In the genomic region with DNA sequence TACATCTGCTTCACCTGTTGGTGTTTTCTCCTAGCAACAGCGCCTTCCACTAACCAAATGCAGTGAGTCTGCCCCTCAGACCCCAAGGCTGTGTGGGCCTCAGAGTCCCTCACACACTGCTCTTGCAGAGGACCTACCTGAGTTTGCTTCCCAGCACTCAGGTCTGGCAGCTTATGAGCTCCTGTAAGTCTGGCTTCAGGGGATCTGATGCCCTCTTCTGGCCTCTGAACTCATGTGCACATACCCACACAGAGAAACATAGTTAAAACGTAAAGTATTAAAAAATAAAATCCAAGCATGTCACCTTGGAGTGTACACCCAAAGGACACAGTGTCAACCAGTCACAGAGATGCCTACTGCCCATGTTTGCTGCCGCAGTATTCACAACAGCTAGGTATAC, we compare ENCODE assay signal across 21 mouse cellular contexts.
DNase-seq lines count a peak whose midpoint lies in the region; ATAC-seq and TF ChIP-seq lines count a peak whose summit lies in the region.
"Had no signal": no experiment of that assay in that cellular context is flagged by ENCODE, and none has a peak within 500 bp of the region (broad histone marks: within the 10 kb centered on the region; RNA-seq: fewer than 3 reads in every experiment).

No protein-coding gene starts in this region.

- no peaks in the 10 kb centered on the region for H3K9me3 ChIP-seq in intestine, postnatal 0 days (ENCODE audit: control insufficient read depth)
- H3K9me3 ChIP-seq in intestine, embryonic 16.5 days (ENCODE audit: control insufficient read depth, low read length), result no peaks in the 10 kb centered on the region
- no peaks in the 10 kb centered on the region for H3K9me3 ChIP-seq in midbrain, embryonic 14.5 days (ENCODE audit: control insufficient read depth, low read length)
- H3K9me3 ChIP-seq in midbrain, embryonic 10.5 days (replicated peaks), result no peaks in the 10 kb centered on the region
- H3K9me3 ChIP-seq in stomach, postnatal 0 days (ENCODE audit: control insufficient read depth, low read length), result no peaks in the 10 kb centered on the region
- H3K9me3 ChIP-seq: heart, embryonic 15.5 days; hindbrain, embryonic 15.5 days; intestine, embryonic 15.5 days; midbrain, embryonic 12.5 days had no signal

- ATAC-seq in intestine, postnatal 0 days, result no peak
- ATAC-seq in intestine, embryonic 16.5 days, result no peak
- ATAC-seq in midbrain, embryonic 14.5 days (ENCODE audit: low FRiP score, low TSS enrichment), result no peak
- ATAC-seq in stomach, postnatal 0 days (ENCODE audit: low FRiP score, low TSS enrichment), result no peak
- ATAC-seq: intestine, embryonic 15.5 days; lung, postnatal 0 days had no signal

- peak; percentile 24; the same call in 1 of the 2 replicates for TF ChIP-seq CTCF in intestine, postnatal 0 days (IDR thresholded peaks at IDR 0.05; ENCODE audit: low read depth)
- TF ChIP-seq CTCF in stomach, postnatal 0 days (IDR thresholded peaks at IDR 0.05; ENCODE audit: low read depth), result peak; percentile 33

- H3K27ac ChIP-seq in intestine, postnatal 0 days (ENCODE audit: low read depth, low read length), result no peak overlapping the region
- H3K27ac ChIP-seq in intestine, embryonic 16.5 days (ENCODE audit: low read length), result no peak overlapping the region
- H3K27ac ChIP-seq in midbrain, embryonic 14.5 days (replicated peaks; ENCODE audit: low read depth, low read length), result no peak overlapping the region
- no peak overlapping the region for H3K27ac ChIP-seq in midbrain, embryonic 10.5 days (replicated peaks)
- no peak overlapping the region for H3K27ac ChIP-seq in stomach, postnatal 0 days (replicated peaks)
- H3K27ac ChIP-seq: heart, embryonic 15.5 days; hindbrain, embryonic 15.5 days; intestine, embryonic 15.5 days; midbrain, embryonic 12.5 days had no signal

- H3K36me3 ChIP-seq in intestine, postnatal 0 days (ENCODE audit: control insufficient read depth, insufficient read depth), result no peaks in the 10 kb centered on the region
- H3K36me3 ChIP-seq in intestine, embryonic 16.5 days (ENCODE audit: control insufficient read depth, insufficient read depth, low read length), result no peaks in the 10 kb centered on the region
- H3K36me3 ChIP-seq in midbrain, embryonic 14.5 days (ENCODE audit: control insufficient read depth, insufficient read depth, low read length), result no peaks in the 10 kb centered on the region
- no peaks in the 10 kb centered on the region for H3K36me3 ChIP-seq in midbrain, embryonic 10.5 days
- H3K36me3 ChIP-seq in stomach, postnatal 0 days (ENCODE audit: control insufficient read depth, insufficient read depth, low read length), result no peaks in the 10 kb centered on the region
- H3K36me3 ChIP-seq: heart, embryonic 15.5 days; hindbrain, embryonic 15.5 days; intestine, embryonic 15.5 days; midbrain, embryonic 12.5 days had no signal

- H3K27me3 ChIP-seq in intestine, postnatal 0 days (replicated peaks; ENCODE audit: control insufficient read depth, insufficient read depth, low read length), result no peaks in the 10 kb centered on the region
- H3K27me3 ChIP-seq in intestine, embryonic 16.5 days (replicated peaks; ENCODE audit: control insufficient read depth, insufficient read depth, low read length), result no peaks in the 10 kb centered on the region
- H3K27me3 ChIP-seq in midbrain, embryonic 14.5 days (ENCODE audit: control insufficient read depth, insufficient read depth, low read length), result no peaks in the 10 kb centered on the region
- no peaks in the 10 kb centered on the region for H3K27me3 ChIP-seq in midbrain, embryonic 10.5 days (ENCODE audit: low read depth, poor library complexity, severe bottlenecking)
- H3K27me3 ChIP-seq in stomach, postnatal 0 days (ENCODE audit: control insufficient read depth, insufficient read depth, low read length), result no peaks in the 10 kb centered on the region
- H3K27me3 ChIP-seq: heart, embryonic 15.5 days; hindbrain, embryonic 15.5 days had no signal

- H3K4me3 ChIP-seq in intestine, postnatal 0 days (ENCODE audit: low read depth, low read length), result no peak overlapping the region
- H3K4me3 ChIP-seq in intestine, embryonic 16.5 days (ENCODE audit: low read length), result no peak overlapping the region
- no peak overlapping the region for H3K4me3 ChIP-seq in midbrain, embryonic 14.5 days (replicated peaks; ENCODE audit: low read depth, low read length)
- no peak overlapping the region for H3K4me3 ChIP-seq in midbrain, embryonic 10.5 days
- H3K4me3 ChIP-seq in stomach, postnatal 0 days (ENCODE audit: low read depth, low read length), result no peak overlapping the region
- H3K4me3 ChIP-seq: heart, embryonic 15.5 days; hindbrain, embryonic 15.5 days; intestine, embryonic 15.5 days; midbrain, embryonic 12.5 days; myocyte had no signal

- no peak for TF ChIP-seq EP300 in stomach, postnatal 0 days (optimal IDR thresholded peaks at IDR 0.05)

- 68% methylated on average over 3 of the region's 3 CpGs for WGBS in intestine, postnatal 0 days
- WGBS in intestine, embryonic 16.5 days, result 66% methylated on average over 3 of the region's 3 CpGs
- WGBS in midbrain, embryonic 14.5 days, result 72% methylated on average over 3 of the region's 3 CpGs
- 73% methylated on average over 3 of the region's 3 CpGs for WGBS in midbrain, embryonic 10.5 days
- 69% methylated on average over 3 of the region's 3 CpGs for WGBS in stomach, postnatal 0 days

- H3K4me1 ChIP-seq in intestine, postnatal 0 days (replicated peaks; ENCODE audit: control insufficient read depth, insufficient read depth, low read length), result no peaks in the 10 kb centered on the region
- H3K4me1 ChIP-seq in intestine, embryonic 16.5 days (ENCODE audit: control insufficient read depth, insufficient read depth, low read length), result no peaks in the 10 kb centered on the region
- H3K4me1 ChIP-seq in midbrain, embryonic 14.5 days (ENCODE audit: control insufficient read depth, insufficient read depth, low read length), result peaks cover 8% of the 10 kb centered on the region; the same call in 1 of the 2 replicates
- 0 out of 2 replicates have a peak, but pooled peaks cover 5% of the 10 kb centered on the region for H3K4me1 ChIP-seq in midbrain, embryonic 10.5 days
- H3K4me1 ChIP-seq in stomach, postnatal 0 days (replicated peaks; ENCODE audit: control insufficient read depth, insufficient read depth), result no peaks in the 10 kb centered on the region
- H3K4me1 ChIP-seq: heart, embryonic 15.5 days; intestine, embryonic 15.5 days had no signal

- no peak overlapping the region for H3K9ac ChIP-seq in intestine, postnatal 0 days (ENCODE audit: low read depth, low read length)
- H3K9ac ChIP-seq in intestine, embryonic 16.5 days (ENCODE audit: low read depth, low read length), result no peak overlapping the region
- H3K9ac ChIP-seq in midbrain, embryonic 14.5 days (replicated peaks; ENCODE audit: low read length), result no peak overlapping the region
- no peak overlapping the region for H3K9ac ChIP-seq in stomach, postnatal 0 days (ENCODE audit: low read length)
- H3K9ac ChIP-seq: heart, embryonic 15.5 days; hindbrain, embryonic 15.5 days; intestine, embryonic 15.5 days; midbrain, embryonic 12.5 days had no signal

- DNase-seq in midbrain, embryonic 14.5 days, result peak; percentile 33
- DNase-seq in midbrain, embryonic 10.5 days (ENCODE audit: low spot score), result no peak
- peak; percentile 41 for DNase-seq in R1 (ENCODE audit: low read depth, low spot score)
- no peak for DNase-seq in stomach, postnatal 0 days (ENCODE audit: low spot score)
- DNase-seq in right cerebral cortex, postnatal 25 days, result no peak
- DNase-seq: adrenal gland, postnatal 36 days; cerebellum, adult 11-12 months; cerebellum, postnatal 10 days; heart, postnatal 36 days; kidney, postnatal 10 days; right cerebral cortex, adult 18-20 months; thymus, adult 2 months; thymus, postnatal 4 days had no signal

- H3K4me2 ChIP-seq in intestine, postnatal 0 days (replicated peaks; ENCODE audit: low read depth), result no peak overlapping the region
- no peak overlapping the region for H3K4me2 ChIP-seq in intestine, embryonic 16.5 days (ENCODE audit: low read depth, low read length)
- no peak overlapping the region for H3K4me2 ChIP-seq in midbrain, embryonic 14.5 days (ENCODE audit: low read length)
- H3K4me2 ChIP-seq in stomach, postnatal 0 days (replicated peaks; ENCODE audit: low read depth), result no peak overlapping the region
- H3K4me2 ChIP-seq: heart, embryonic 15.5 days; hindbrain, embryonic 15.5 days; intestine, embryonic 15.5 days; midbrain, embryonic 12.5 days had no signal

Comparison
In these comparisons a context has a peak if more than half of its experiments do, and no peak if none do; other contexts are left out.
1. DNase-seq: peak in midbrain, embryonic 14.5 days (single experiment) and R1 (single experiment); none in midbrain, embryonic 10.5 days (single experiment), stomach, postnatal 0 days (single experiment) and right cerebral cortex, postnatal 25 days (single experiment).